Mouse (Mus musculus) ES-E14 (cell line): Measurements from ENCODE around the gene Tbc1d8.

Experiments used
- CHD2 ChIP-seq: IDR thresholded peaks from 2 replicates; pipeline ENCODE4 v1.6.1; 2014; ENCODE audit warnings: mild to moderate bottlenecking, low read depth, low read length, inconsistent platforms
- HCFC1 ChIP-seq: IDR thresholded peaks from 2 replicates; pipeline ENCODE4 v1.6.1; 2012; ENCODE audit warnings: low read length, inconsistent platforms, borderline replicate concordance; ENCODE audit not compliant: insufficient read depth
- MAFK ChIP-seq: IDR thresholded peaks from 2 replicates; pipeline ENCODE4 v1.6.1; 2014; ENCODE audit warnings: mild to moderate bottlenecking, low read depth, low read length, inconsistent platforms; ENCODE audit not compliant: insufficient read depth
- ZC3H11A ChIP-seq: IDR thresholded peaks from 2 replicates; pipeline ENCODE4 v1.6.1; 2012; ENCODE audit warnings: low read depth, mild to moderate bottlenecking, inconsistent platforms, low read length, borderline replicate concordance
- ZNF384 ChIP-seq: IDR thresholded peaks from 2 replicates; pipeline ENCODE4 v1.6.1; 2012; ENCODE audit warnings: low read depth, low read length, inconsistent platforms

GRCm38 (mm10) chr1:39478896-39479200 lies 293 bp upstream of the Tbc1d8 start:
- TF ChIP-seq ZNF384 (no peak), CHD2 (no peak), MAFK (no peak), ZC3H11A (no peak), HCFC1 (no peak)
